In the genomic region with DNA sequence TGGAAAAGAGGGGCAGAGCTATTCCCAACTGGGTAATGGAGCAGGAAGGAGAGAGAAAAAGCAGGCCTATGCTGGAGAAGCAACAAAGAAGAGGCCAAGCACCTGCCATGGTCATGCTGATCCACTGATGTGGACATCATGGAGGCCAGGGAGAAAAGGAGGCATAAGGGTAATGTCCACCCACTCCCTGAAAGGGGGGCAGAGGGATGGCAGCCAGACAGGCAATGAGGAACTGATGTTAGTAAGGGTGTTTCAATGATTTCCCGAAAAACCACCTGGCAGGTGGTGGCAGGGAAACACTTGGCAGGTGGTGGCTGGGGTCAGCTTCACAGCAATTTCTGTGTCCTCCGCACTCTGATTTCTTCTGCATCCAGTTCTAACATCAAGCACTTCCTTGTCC, we compare ENCODE assay signal across 25 mouse cellular contexts. TPM values are rescaled to one million over a fixed set of nuclear protein-coding genes. Genes with fewer than 3 reads are reported as not detected.
DNase-seq lines count a peak whose midpoint lies in the region; ATAC-seq and TF ChIP-seq lines count a peak whose summit lies in the region.
"Had no signal": no experiment of that assay in that cellular context is flagged by ENCODE, and none has a peak within 500 bp of the region (broad histone marks: within the 10 kb centered on the region; RNA-seq: fewer than 3 reads in every experiment).

No protein-coding gene starts in this region.

- intact Hi-C loops in heart, postnatal 14 days (cut with DNase I), result no loop called here

- no peak for ATAC-seq in forebrain, embryonic 11.5 days (replicated peaks; ENCODE audit: low FRiP score)
- ATAC-seq in forebrain, embryonic 13.5 days, result no peak
- ATAC-seq: activated CD4-positive, CD25-positive, alpha-beta regulatory T cell, adult 4 months; Patski had no signal

- H3K36me3 ChIP-seq in forebrain, embryonic 11.5 days (ENCODE audit: control insufficient read depth, insufficient read depth, low read length), result no peaks in the 10 kb centered on the region
- H3K36me3 ChIP-seq in forebrain, embryonic 13.5 days (ENCODE audit: poor library complexity, severe bottlenecking), result no peaks in the 10 kb centered on the region
- no peaks in the 10 kb centered on the region for H3K36me3 ChIP-seq in CH12.LX (replicated peaks in 1 of 2; ENCODE audit: control insufficient read depth in 1 of 2, insufficient read depth in 1 of 2, low read length in 1 of 2)
- H3K36me3 ChIP-seq: G1E had no signal

- H3K27ac ChIP-seq in forebrain, embryonic 11.5 days (ENCODE audit: low read depth, low read length), result no peak overlapping the region
- no peak overlapping the region for H3K27ac ChIP-seq in forebrain, embryonic 13.5 days
- H3K27ac ChIP-seq in CH12.LX (ENCODE audit: insufficient read depth, low read depth), result no peak overlapping the region; the same call in 1 of the 2 replicates

- H3K4me3 ChIP-seq in forebrain, embryonic 11.5 days (ENCODE audit: low read depth, low read length), result no peak overlapping the region
- no peak overlapping the region for H3K4me3 ChIP-seq in forebrain, embryonic 13.5 days
- H3K4me3 ChIP-seq in CH12.LX (replicated peaks in 1 of 3; ENCODE audit: low read depth in 2 of 3, low read length in 2 of 3, poor library complexity in 1 of 3), result no peak overlapping the region

- no peak for TF ChIP-seq POLR2A in CH12.LX (IDR thresholded peaks at IDR 0.05; ENCODE audit: low read depth, low read length)

- H3K27me3 ChIP-seq in forebrain, embryonic 11.5 days (ENCODE audit: control insufficient read depth, insufficient read depth, low read length), result no peaks in the 10 kb centered on the region
- no peaks in the 10 kb centered on the region for H3K27me3 ChIP-seq in forebrain, embryonic 13.5 days
- H3K27me3 ChIP-seq in CH12.LX (replicated peaks), result no peaks in the 10 kb centered on the region
- H3K27me3 ChIP-seq: Patski had no signal

- peak; percentile 26 for DNase-seq in forebrain, embryonic 11.5 days (ENCODE audit: low spot score)
- peak; percentile 71 for DNase-seq in heart, adult 11 months
- DNase-seq in heart, postnatal 14 days, result no peak
- DNase-seq in A20 (ENCODE audit: low read depth, low spot score) (peak; percentile 73), CH12.LX (ENCODE audit: extremely low read depth) (no peak), MN1 (ENCODE audit: low spot score) (no peak)
- DNase-seq in frontal cortex, postnatal 14 days (ENCODE audit: low spot score in 2 of 2), result no peak
- DNase-seq: adrenal gland, adult 2 months; adrenal gland, adult 8-10 months; adrenal gland, postnatal 10 days; adrenal gland, postnatal 14 days; adrenal gland, postnatal 25 days; adrenal gland, postnatal 36 days; B cell, adult 2 months; cerebellum, adult 11 months; cerebellum, adult 11-12 months; cerebellum, adult 18-20 months; cerebellum, adult 2 months; cerebellum, adult 8-10 months had no signal

- no peak for TF ChIP-seq CTCF in CH12.LX (conservative IDR thresholded peaks at IDR 0.05 in 1 of 2, IDR thresholded peaks at IDR 0.05 in 1 of 2; ENCODE audit: low read depth in 2 of 2, low read length in 2 of 2)

- H3K9ac ChIP-seq in forebrain, embryonic 11.5 days (ENCODE audit: low read length), result no peak overlapping the region
- H3K9ac ChIP-seq in forebrain, embryonic 13.5 days, result no peak overlapping the region
- H3K9ac ChIP-seq in CH12.LX (ENCODE audit: insufficient read depth, low read depth), result no peak overlapping the region

- H3K4me2 ChIP-seq in forebrain, embryonic 11.5 days (ENCODE audit: low read depth, low read length, severe bottlenecking), result no peak overlapping the region
- no peak overlapping the region for H3K4me2 ChIP-seq in forebrain, embryonic 13.5 days
- H3K4me2 ChIP-seq in CH12.LX (ENCODE audit: insufficient read depth, low read depth, poor library complexity, severe bottlenecking), result no peak overlapping the region

- in situ Hi-C loops in CH12.LX (cut with MboI; ENCODE audit: low pct_ligation_motif_present, low pct_unique_long_range_greater_than_20kb, low sequenced_read_pairs), result no loop called here

- 94% methylated on average over 2 of the region's 2 CpGs for WGBS in forebrain, embryonic 11.5 days
- 93% methylated on average over 2 of the region's 2 CpGs for WGBS in forebrain, embryonic 13.5 days

- H3K79me2 ChIP-seq in CH12.LX (replicated peaks; ENCODE audit: control insufficient read depth, extremely low read depth, insufficient read depth, poor library complexity, severe bottlenecking), result no peaks in the 10 kb centered on the region

- dilution Hi-C loops in CH12.LX (cut with MboI; ENCODE audit: extremely low pct_ligation_motif_present, extremely low pct_unique_long_range_greater_than_20kb, low sequenced_read_pairs), result no loop called here

- no peaks in the 10 kb centered on the region for H3K4me1 ChIP-seq in forebrain, embryonic 11.5 days (replicated peaks; ENCODE audit: control insufficient read depth, insufficient read depth, low read length)
- H3K4me1 ChIP-seq in forebrain, embryonic 13.5 days, result peaks cover 9% of the 10 kb centered on the region; the same call in 1 of the 2 replicates
- H3K4me1 ChIP-seq in CH12.LX (ENCODE audit: control insufficient read depth in 1 of 2, insufficient read depth in 2 of 2), result peaks cover 33 to 61% of the 10 kb centered on the region in 2 experiments

- no peak for TF ChIP-seq RAD21 in CH12.LX (IDR thresholded peaks at IDR 0.05; ENCODE audit: low read depth, low read length)

- no peaks in the 10 kb centered on the region for H3K9me3 ChIP-seq in forebrain, embryonic 11.5 days (ENCODE audit: control insufficient read depth, low read length)
- no peaks in the 10 kb centered on the region for H3K9me3 ChIP-seq in forebrain, embryonic 13.5 days (replicated peaks)
- peaks cover 3% of the 10 kb centered on the region for H3K9me3 ChIP-seq in CH12.LX (replicated peaks; ENCODE audit: low read length)
- H3K9me3 ChIP-seq: G1E had no signal

- TF ChIP-seq EP300 in CH12.LX (IDR thresholded peaks at IDR 0.05; ENCODE audit: low read length), result no peak

TF ChIP-seq in CH12.LX, 34 proteins besides CTCF, POLR2A, EP300 and RAD21:
- TF ChIP-seq RCOR1 (conservative IDR thresholded peaks at IDR 0.05; ENCODE audit: low read depth, low read length) (no peak), SIN3A (IDR thresholded peaks at IDR 0.05; ENCODE audit: low read length) (no peak), UBTF (IDR thresholded peaks at IDR 0.05; ENCODE audit: low read depth, low read length) (no peak), TCF12 (IDR thresholded peaks at IDR 0.05; ENCODE audit: low read depth, low read length) (peak; percentile 24; the same call in 1 of the 2 replicates)

RNA-seq across cellular contexts. Expression of gene Tmem158, which starts 19.8 kb away (rescaled TPM):
- 4.8 and 6.4 TPM in 2 replicates for polyA plus RNA-seq in forebrain, embryonic 11.5 days (2014; fragmentation: Nextera tagmentation; extraction: Ambion mirVana)
- 10.0 and 13.4 TPM in 2 replicates for polyA plus RNA-seq in forebrain, embryonic 13.5 days (2015; fragmentation: Nextera tagmentation; extraction: Ambion mirVana)
- total RNA-seq in heart, postnatal 14 days (2021), result 10 to 100 TPM in 1 of 2 experiments, 1 to 10 TPM in 1; 9.7 to 13.9 TPM
- total RNA-seq in CH12.LX (2012; rRNA removed), result 6.6 and 7.3 TPM in 2 replicates
- 1.8 and 2.4 TPM in 2 replicates for total RNA-seq in CH12.LX (2014; rRNA removed)
- polyA plus RNA-seq in CH12.LX (2012; ENCODE audit: insufficient read length, low read depth), result 2.1 and 2.9 TPM in 2 replicates
- total RNA-seq: G1E had no signal
- polyA plus RNA-seq: G1E had no signal

RNA-seq across cellular contexts. Expression of gene Cdcp1, which starts 24.9 kb away (rescaled TPM):
- 0.41 and 0.63 TPM in 2 replicates for polyA plus RNA-seq in forebrain, embryonic 11.5 days (2014; fragmentation: Nextera tagmentation; extraction: Ambion mirVana)
- 0.06 TPM in 1 of 2 replicates, not detected in the other for polyA plus RNA-seq in forebrain, embryonic 13.5 days (2015; fragmentation: Nextera tagmentation; extraction: Ambion mirVana)
- under 1 TPM; 0.07 to 0.29 TPM for total RNA-seq in heart, postnatal 14 days (2021)
- total RNA-seq in CH12.LX (2012; rRNA removed) (3.1 and 3.4 TPM in 2 replicates), CH12.LX (2014; rRNA removed) (3.6 and 4.3 TPM in 2 replicates)
- 5.0 and 5.9 TPM in 2 replicates for polyA plus RNA-seq in CH12.LX (2012; ENCODE audit: insufficient read length, low read depth)
- total RNA-seq: MEL had no signal
- polyA plus RNA-seq: C2C12, G1E, Patski had no signal

Comparison
In these comparisons a context has a peak if more than half of its experiments do, and no peak if none do; other contexts are left out.
1. DNase-seq: peak in forebrain, embryonic 11.5 days (single experiment), heart, adult 11 months (single experiment) and A20 (single experiment); none in heart, postnatal 14 days (0 of 2), CH12.LX (single experiment), MN1 (single experiment) and frontal cortex, postnatal 14 days (0 of 2).